Mouse (Mus musculus) cerebellum, adult 9-11 months (tissue): ENCODE results near the gene Phkb.
A peak's percentile ranks its signal among the peaks of the same experiment; 100 is the strongest.

Experiments used
- DNase-seq: peaks from one replicate; pipeline ENCODE4 v3.0.0; 2022

Gene Phkb

DNA sequence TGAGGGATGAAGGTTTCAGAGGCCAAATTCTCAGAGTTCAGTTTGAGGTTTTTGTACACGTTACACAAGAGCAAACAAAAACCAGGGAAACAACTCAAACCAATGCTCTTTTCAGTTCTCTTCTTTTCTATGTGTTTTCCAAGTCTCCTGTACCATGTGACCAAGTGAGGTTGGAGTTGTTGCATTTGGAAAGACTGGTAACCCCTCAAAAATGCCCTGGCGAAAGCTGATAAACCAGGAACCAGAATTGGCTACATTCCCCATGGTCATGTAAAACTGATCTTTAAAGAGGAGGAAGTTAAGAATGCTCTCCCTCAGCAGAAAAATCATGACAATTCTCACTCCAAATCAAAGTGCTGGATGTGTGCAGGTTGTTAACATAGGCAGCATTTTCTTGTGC is 117.6 kb downstream of the Phkb start:
- no peak for DNase-seq

DNA sequence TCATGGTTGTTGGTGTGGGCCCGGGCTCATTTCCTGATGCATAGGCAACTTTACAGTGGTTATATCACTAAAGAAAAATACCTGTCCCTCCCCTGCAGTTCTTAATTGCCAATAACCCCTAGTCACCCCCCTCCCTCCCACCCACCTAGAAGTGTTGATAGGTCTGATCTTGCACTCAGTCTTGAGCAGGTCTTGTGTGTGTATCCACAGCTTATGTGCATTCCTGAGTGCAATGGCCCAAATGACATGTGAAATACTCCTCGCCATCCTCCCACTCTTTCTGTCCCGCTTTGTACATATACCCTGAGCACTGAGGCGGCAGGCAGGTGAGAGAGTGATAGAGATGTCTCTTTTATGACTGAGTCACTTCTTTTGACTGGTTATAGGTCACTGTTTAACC is 119.1 kb downstream of the Phkb start:
- no peak for DNase-seq

DNA sequence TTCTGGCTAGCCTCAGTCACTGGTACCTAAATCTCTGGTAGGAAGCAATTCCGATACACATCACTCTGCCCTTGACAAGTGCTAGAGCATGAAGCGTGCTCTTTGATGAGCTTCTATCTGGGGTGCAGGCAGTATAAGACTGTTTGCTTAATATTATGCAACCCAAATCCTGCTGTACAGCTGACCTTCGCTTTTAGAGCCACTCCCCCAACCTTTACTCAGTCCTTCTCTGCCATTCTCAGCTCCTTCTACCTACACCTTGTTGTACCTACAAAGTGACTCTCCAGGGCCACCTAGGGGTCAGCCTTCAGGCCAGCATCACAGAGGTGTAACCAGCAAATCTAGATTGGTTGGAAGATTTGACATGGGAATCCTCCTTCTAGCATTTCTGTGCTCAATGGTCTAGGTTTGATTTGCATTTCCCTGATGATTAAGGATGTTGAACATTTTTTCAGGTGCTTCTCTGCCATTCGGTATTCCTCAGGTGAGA is 136.9 kb downstream of the Phkb start:
- no peak for DNase-seq

DNA sequence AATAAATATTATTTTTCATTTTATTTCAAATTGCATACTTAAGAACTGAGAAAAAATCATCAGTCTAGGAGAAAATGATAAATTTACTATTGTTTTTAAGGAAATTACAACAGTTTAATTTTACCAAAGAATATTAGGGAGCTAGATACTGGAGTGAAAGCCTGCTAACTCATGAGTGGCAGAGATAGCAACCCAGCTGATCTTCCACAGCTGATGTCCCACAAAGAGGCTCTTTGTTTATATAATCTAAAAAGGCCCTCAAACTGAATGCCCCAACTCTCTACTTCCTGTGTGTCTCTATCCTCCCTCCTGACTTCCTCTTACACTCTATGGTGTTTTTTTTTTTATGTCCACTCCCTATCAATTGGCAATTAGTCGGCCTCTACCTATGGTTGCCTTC is 152.2 kb downstream of the Phkb start:
- no peak for DNase-seq

DNA sequence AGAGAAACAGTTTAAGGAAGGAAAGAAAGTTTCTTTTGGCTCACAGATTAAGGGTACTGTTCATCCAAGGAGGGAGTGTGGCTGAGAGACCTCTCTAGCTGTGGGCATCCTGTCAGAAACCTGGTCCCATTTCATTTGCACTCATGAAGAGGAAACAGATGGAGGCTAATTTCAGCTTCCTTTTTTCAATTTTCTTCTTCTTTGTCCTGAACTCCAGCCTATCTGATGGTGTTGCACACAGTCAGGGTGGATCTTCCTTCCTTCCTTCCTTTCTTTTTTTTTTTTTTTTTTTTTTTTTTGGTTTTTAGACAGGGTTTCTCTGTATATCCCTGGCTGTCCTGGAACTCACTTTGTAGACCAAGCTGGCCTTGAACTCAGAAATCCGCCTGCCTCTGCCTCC is 152.9 kb downstream of the Phkb start:
- no peak for DNase-seq

DNA sequence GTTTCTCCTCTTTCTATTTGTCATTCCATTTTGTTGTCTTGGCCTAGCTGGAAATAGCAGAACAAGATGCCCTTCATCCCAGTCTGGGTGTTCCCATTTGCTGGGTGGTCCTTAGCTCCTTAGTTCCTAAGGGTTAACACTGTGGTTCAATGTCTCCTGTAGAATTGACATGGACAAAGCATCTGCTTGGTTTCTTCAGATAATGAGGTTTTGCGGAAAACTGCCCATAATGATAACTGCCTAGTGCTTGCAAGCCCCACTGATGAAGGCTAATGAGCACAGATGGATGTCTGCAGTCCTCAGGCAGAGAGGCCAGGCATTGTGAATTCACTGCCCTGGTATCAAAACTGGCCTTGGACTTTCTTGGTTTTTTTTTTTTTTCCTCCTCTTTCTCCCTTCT is 155.2 kb downstream of the Phkb start:
- no peak for DNase-seq

DNA sequence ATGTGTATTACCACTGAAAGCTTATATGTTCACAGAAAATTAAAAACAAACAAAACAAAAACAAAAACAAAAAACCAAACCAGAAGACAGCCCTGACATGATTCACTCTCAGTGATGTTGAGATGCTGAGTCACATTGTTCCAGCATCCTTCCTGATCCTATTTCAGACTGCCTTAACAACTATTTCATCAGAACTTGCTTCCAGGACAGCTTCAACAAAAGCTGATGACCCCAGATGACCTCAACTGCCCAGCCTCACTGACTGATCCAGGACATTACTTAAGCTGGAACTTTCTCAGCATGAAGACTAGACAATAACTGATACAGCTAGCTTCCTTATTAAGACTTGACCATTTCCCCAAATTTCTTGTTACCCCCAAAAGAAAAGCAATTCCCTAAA is 165.7 kb downstream of the Phkb start:
- DNase-seq: no peak

DNA sequence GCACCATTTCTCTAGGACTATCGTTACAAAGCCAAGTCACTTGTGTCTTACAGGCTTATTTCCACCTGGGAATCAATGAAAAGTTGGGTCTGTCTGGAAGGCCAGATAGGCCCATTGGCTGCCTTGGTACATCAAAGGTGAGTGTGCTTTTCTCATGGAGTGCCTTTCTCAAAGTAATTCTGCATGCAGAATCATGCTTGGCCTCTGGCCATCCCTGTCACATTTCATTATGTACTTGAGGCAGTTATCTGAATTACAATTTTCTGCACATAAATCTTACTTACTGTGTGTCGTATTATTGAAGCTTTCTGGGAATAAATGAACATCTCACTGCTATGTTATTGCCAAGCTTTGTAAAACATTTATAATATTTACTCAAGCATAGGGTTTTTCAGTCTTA is 176.0 kb downstream of the Phkb start:
- peak; percentile 17 for DNase-seq

DNA sequence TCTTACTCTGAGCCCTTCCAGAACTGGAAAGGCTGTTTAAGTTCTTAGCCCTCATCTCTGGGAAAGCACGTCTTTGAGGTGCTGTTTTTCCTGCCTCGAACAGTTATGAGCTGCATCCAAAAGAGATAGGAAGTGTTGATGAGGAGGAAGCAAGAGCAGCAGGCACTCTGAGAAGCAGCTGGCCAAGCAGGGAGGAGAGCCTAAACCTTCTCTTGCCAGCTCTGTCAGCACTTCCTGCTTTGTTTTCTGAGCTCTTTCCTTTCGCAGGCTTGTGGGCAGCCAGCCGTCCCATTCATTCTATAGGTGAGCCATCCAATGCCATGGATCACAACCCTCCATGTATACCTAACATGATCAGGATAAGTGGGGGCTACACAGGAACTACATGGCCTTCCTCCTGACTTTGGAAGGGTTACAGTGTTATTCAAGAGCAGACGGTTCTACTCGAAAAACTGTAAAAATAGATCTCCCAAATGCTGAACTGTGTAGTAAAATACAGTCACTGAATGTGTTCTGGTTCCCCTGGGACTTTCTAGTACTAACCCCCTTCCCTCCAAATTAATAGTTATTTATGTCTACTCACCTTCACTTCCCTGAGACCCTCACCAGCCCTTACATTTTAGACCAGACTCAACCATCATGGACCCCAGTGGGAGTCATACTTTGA is 188.0 kb downstream of the Phkb start:
- DNase-seq: peak; percentile 91

DNA sequence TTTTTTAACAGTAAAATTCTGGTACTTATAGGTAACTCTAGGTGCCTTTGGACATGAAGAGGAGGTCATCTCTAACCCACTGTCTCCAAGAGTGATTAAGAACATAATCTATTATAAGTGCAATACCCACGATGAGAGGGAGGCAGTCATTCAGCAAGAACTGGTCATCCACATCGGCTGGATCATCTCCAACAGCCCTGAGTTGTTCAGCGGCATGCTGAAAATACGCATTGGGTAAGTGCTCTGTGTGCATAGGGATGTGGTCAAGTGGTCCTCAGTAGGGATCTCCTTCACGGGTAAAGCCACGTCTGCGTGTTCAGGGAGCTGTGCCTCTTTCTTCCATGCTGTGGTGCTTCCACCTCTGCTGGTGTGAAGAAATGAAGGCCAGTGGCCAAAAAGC is 188.7 kb downstream of the Phkb start:
- DNase-seq: peak; percentile 50

DNA sequence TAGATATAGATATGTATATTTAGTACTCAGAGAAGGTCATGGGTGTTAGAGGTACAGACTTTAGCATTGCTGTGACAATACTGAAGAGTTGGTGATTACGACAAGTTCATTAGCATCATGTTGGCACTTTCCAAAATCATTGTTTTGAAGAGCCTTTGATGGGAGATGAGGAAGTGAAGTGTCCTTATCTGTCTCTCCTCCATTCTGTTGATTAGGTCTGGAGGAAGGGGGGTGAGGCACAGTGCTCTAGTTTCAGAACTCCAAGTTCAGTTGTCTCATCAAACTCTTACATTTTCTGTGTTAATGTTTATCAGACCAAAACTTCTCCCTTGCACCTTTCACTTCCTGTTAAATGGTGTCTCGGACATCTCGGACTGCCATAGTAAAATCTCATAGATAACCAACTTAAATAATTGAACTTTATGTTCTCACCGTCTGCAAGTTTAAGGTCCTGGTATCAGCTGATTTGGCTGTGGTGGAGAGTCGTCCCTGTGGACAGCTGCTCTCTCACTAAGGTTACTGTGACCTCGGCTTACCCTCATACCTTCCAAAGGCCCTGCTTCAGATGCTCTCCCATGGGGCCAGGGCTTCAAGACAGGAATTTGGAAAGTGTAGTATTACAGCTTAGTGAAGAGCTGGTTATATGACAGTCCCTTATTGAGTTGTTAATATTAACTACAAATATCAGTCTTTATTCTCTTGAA is 194.1 kb downstream of the Phkb start:
- DNase-seq: no peak

DNA sequence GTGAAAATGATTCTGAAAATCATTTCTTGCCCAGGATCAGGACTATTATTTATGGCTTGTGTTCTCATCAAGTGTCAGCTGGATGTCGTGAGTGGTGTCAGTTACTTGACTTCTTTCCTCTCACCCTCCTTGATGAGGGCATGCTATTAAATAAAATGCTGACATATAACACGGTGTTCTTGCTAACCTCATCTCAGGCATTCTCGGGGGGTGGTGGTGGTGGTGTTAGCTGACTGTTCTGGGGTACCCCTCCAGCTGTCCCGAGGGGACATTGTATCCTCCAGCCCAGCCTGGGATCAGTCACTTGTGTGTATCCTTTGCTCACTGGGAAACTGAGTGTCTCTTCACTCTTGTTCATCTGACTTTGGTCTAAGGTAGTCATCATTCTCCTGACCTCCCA is 194.6 kb downstream of the Phkb start:
- DNase-seq: no peak

DNA sequence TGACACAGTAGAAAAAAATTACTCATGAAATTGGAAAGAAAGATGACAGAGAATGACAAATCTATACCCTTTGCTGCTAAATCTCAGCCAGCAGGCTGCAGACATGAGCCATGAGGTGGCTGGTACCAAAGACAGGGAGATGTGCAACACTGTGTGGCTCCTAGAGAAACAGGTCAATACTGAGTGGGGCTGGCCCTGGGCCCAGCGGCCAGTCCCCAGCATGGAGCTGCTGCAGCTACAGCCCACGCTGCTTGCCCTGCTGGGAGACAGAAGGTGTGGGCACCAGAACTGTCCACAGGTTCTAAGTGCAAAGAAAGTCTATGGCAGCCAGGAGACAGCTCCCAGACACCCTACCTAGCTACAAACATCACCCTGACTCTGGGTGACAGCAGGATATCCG is 197.7 kb downstream of the Phkb start:
- peak; percentile 89 for DNase-seq

DNA sequence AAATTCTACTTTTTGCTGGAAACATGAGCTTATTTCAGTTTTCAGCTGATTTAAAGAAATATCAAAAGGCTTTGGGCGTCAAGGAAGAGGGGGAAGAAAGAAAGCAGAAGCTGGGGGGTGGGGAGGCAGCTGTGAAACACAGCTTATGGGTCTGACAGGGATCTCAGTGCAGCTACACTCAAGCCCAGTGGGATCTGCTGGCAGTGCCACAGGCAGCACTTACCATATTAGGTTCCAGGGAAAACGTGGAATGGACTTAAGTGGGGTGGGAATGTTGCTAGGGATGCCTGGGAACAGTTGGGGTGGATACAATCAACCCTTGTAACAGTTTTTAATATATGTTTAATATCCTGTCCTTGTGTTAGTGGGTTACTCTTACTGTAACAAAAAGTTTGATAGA is 201.3 kb downstream of the Phkb start:
- DNase-seq: no peak

DNA sequence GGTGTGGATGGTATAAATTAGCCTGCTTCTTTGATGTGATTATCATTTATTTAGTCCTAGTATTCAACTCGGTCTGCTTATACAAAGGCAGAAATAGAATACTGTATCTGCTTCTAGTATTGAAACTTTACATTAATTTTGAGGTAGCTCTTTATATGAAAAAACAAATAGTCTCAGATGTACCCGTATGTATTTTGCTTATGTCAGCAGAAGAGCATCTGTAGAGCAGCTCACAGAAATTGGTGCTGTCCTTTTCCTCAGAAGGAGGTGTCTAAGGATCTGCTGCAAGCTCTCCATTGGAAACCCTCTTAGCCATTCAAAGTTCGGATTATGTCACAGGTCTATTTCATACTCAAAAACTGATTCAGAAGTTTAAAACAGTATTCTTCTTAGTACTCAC is 210.1 kb downstream of the Phkb start:
- DNase-seq: no peak

DNA sequence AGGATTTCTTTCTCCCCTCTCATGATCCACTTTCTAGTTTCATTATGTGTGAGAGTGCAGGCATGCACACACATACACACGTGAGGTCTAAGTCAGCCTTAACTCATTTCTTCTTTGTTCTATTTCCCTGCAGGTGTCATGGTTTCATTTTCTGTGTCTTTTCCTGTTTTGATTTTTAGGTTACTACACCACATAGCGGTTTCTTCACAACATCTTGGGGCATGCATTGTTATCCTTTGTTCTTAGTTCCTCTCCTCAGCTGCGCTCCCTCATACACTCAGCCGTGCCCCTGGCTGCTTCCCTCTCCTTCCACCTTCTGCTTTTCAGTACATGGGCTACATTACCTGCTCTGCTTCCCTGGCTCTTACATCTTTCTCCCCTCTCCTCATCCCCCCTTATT is 211.2 kb downstream of the Phkb start:
- DNase-seq: no peak

DNA sequence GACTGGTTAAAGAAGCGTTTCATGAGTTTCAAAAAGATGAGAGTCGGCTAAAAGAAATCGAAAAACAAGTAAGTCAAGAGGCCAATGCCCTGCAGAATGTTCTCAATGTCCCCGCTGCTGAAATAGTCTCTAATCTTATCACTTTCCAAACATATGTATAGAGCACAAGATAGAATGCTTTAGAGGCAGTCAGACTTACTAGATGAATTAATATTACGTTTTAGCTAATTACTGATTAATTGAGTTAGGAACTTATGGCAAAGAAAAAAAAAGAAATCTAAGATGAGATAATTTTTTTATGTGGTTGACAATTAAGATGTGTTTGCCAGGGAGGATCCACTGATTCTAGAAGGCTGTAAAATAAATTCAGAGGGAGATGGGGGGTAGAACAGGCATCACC is 217.9 kb downstream of the Phkb start:
- no peak for DNase-seq

DNA sequence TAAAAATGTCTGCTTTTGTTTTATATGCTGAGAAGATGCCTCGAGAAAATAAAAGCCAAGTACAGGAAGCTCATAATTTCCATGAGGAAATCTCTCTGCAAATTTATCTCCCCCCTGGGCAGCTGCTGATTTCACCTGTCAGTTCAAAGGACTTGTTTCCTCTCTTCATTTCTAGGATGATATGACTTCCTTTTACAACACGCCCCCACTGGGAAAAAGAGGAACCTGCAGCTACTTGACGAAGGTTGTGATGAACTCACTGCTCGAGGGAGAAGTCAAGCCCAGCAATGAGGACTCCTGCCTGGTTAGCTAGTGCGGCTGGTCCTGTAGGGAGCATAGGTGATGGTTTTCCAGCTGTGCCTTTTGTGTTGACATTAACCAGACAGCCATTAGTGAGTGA is 218.4 kb downstream of the Phkb start:
- DNase-seq: no peak

DNA sequence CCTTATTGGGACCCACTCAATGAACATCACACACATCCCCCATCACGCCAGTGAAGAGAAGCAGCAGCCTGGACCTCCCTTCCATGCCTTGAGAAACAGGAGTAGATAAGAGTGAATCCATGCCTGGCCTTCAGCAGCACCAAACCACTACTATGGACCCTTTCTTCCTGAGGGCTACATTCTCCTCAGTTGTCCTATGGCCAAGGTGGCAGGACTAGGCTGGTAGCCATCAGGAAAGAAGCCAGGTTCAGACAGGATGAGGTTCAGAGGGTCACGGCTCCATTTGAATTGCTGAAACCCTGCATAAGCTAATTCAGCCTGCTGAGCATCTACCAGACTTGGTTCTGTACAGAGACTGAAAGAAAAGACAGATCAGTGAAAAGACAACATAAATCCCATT is 222.7 kb downstream of the Phkb start:
- peak; percentile 74 for DNase-seq

DNA sequence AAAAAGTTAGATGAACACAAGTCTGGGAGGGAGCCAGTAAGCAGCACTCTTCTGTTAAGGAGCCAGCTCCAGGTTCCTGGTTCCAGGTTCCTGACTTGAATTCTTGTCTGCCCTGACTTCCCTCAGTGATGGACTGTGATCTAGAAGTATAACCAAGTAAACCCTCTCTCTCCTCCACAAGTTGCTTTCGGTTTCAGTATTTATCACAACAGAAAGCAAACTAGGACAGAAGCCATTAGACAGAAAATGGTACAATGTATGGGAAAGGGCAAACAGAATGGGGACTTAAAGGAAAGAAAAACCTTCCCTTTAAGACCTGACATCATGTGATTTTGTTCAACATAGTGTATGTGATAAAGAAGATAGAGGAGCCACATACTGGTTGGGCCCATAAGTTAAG is 238.7 kb downstream of the Phkb start:
- no peak for DNase-seq

DNA sequence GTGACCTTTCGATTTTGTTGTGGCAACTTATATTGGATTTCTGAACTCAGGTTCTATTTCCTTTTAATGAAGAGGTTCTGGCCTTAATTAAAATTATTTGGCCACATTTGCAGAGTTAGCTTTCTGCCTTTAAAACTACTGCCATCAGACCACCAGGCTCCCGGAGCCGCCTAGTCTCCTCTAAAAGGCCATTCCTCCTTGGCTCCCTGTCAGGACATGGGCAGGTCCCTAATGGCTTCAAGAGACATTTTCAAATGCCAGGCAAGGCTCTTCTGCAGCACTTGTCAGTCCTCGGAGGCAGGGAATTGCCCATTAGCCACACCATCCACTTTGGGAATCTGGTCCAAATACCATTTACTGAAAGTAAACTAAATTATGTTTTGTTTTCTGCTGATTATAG is 242.6 kb downstream of the Phkb start:
- DNase-seq: no peak

DNA sequence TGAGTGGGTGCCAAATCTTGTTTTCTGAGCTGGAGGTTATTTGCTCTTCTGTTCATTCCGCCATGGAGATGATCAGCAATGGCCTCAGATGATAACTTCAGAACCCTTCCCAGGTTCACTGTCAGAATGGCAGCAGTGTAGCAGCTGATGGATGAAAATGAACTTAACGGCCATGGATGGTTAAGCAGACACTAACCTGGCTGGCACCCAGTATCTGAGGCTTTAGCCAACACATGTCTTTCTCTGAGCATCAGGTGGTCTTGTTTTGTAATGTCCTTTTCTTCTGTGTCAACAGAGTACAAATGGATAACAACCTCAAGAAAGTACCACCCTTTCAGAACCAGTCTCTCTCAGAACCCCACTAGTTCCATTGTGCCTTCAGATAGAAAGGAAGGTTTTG is 246.0 kb downstream of the Phkb start:
- no peak for DNase-seq

DNA sequence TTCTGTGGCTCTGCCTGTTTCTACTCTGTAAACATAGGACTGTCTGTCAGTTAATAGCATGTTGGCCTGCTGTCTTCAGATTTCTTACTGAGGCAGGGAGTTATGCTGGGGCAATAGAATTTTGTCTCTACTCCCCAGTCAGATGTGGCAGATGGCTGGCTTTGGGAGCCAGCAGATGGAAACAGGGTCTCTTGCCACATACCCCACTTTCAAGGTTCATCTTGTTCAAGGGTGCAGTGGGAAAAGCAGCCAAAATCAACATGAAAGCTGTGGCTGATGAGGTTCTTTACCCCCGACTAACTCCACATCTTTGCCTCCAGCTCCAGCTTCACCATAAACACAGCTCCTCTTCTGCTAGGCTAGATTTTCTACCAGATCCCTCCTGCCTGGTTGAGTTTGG is 246.7 kb downstream of the Phkb start:
- DNase-seq: no peak

DNA sequence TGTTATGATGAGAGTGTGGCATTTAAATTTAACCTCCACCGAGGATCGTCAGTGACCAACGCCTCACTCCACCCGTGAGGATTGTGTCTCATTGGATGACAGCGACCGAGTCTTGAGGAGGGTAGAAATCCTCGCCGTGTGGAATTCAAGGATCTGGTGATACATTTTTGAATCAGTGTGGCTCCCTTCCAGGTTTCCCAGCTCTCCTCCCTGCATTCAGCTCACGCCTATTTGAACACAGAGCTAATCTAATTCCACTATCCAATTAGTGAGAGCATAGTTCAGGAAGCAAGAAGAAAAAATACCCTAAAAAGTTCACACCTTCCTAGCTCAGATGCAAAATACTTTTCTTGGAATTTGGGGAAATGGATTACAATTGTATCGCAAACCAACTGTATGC is 249.9 kb downstream of the Phkb start:
- no peak for DNase-seq
